Mouse (Mus musculus) heart, adult 2 months (tissue): ENCODE measurements around the gene Col9a3.

Experiments used
- CTCF ChIP-seq: fragments of 200-600 bp; IDR thresholded peaks from 2 replicates; pipeline ENCODE4 v1.8.1; 2022; ENCODE audit warnings: antibody characterized with exemption, mild to moderate bottlenecking, moderate library complexity
- POLR2A ChIP-seq: fragments of 200-500 bp; IDR thresholded peaks from 2 replicates; pipeline ENCODE4 v1.6.1; 2011; ENCODE audit warnings: mild to moderate bottlenecking, low read depth, low read length, control low read depth; ENCODE audit not compliant: insufficient read depth

GRCm38 (mm10) chr2:180655150-180655549 is 57.6 kb downstream of the Col9a3 start:
- TF ChIP-seq CTCF (no peak), POLR2A (no peak)
